Mouse (Mus musculus) c-Kit-positive CD71-positive TER-119-negative erythroid progenitor cells, embryonic 14.5 days (primary cell): ENCODE data around the gene Clec9a.

Experiments
- DNase-seq: peaks from one replicate; pipeline ENCODE4 v3.0.0-alpha.2; 2013; ENCODE audit warnings: low read depth

Clec9a gene

GRCm38 (mm10) chr6:129425217-129425616 lies 16.6 kb downstream of the Clec9a start:
- DNase-seq, result no peak

GRCm38 (mm10) chr6:129425812-129426211 lies 17.1 kb downstream of the Clec9a start:
- DNase-seq, result no peak

GRCm38 (mm10) chr6:129427281-129427680 lies 18.6 kb downstream of the Clec9a start:
- no peak for DNase-seq

GRCm38 (mm10) chr6:129434239-129434638 lies 25.6 kb downstream of the Clec9a start:
- DNase-seq, result no peak

- DNase-seq, result no peak
Measured at GRCm38 (mm10) chr6:129436025-129436424, 27.4 kb downstream of the Clec9a start.

GRCm38 (mm10) chr6:129438033-129438432 lies 29.4 kb downstream of the Clec9a start:
- no peak for DNase-seq

- DNase-seq, result no peak
Measured at GRCm38 (mm10) chr6:129449743-129450142, 41.1 kb downstream of the Clec9a start.

- DNase-seq, result no peak
Measured at GRCm38 (mm10) chr6:129451411-129452039, 42.9 kb downstream of the Clec9a start, which contains the start of gene Clec1a. Gene Clec1a (minus strand): TSS chr6:129452000.

GRCm38 (mm10) chr6:129471386-129471785 lies 62.7 kb downstream of the Clec9a start:
- no peak for DNase-seq

- DNase-seq, result no peak
Measured at GRCm38 (mm10) chr6:129472627-129473026, 64.0 kb downstream of the Clec9a start.
